Mouse (Mus musculus) cortical plate, adult 2 months (tissue): ENCODE measurements around the gene Crybb2.

ENCODE experiments used
- CTCF ChIP-seq: fragments of 200-500 bp; IDR thresholded peaks from 2 replicates; pipeline ENCODE4 v1.5.1; 2011; ENCODE audit warnings: mild to moderate bottlenecking, control low read depth, low read length; ENCODE audit not compliant: insufficient read depth; ENCODE audit errors: extremely low read depth
- POLR2A ChIP-seq: fragments of 200-500 bp; IDR thresholded peaks from 2 replicates; pipeline ENCODE4 v1.6.1; 2011; ENCODE audit warnings: mild to moderate bottlenecking, low read length, control low read depth; ENCODE audit not compliant: insufficient read depth; ENCODE audit errors: extremely low read depth

GRCm38 (mm10) chr5:113110929-113111328, 41.0 kb upstream of the Crybb2 start:
- TF ChIP-seq POLR2A: no peak
- TF ChIP-seq CTCF: no peak
